Mouse (Mus musculus) limb, embryonic 14.5 days (tissue): ENCODE measurements around the gene Cenpn. TPM values are rescaled to one million over a fixed set of nuclear protein-coding genes. Genes with fewer than 3 reads are reported as not detected.

Source experiments
- ATAC-seq: fragments of 200-750 bp; cut with Nextera tagmentation; 2 replicates; pipeline ENCODE4 v1.8.0; 2017; ENCODE audit warnings: low read depth, moderate number of reproducible peaks, moderate TSS enrichment; ENCODE audit not compliant: low FRiP score
- DNase-seq: peaks from one replicate; pipeline ENCODE4 v3.0.0-alpha.2; 2015; ENCODE audit warnings: low spot score
- H3K27ac ChIP-seq: fragments of 300-500 bp; sonication (generic); replicated peaks from 2 replicates; pipeline ENCODE4 v1.5.1; 2014; ENCODE audit warnings: low read depth, mild to moderate bottlenecking, low read length, moderate library complexity, mixed read lengths
- H3K27me3 ChIP-seq: fragments of 300-500 bp; sonication (generic); 2 replicates; pipeline ENCODE4 v1.6.1; 2014; ENCODE audit warnings: low read length, mixed read lengths; ENCODE audit not compliant: control insufficient read depth, insufficient read depth
- H3K36me3 ChIP-seq: fragments of 300-500 bp; sonication (generic); 2 replicates; pipeline ENCODE4 v1.6.1; 2014; ENCODE audit warnings: mild to moderate bottlenecking, low read length, moderate library complexity, mixed read lengths; ENCODE audit not compliant: control insufficient read depth, insufficient read depth
- H3K4me1 ChIP-seq: fragments of 300-500 bp; sonication (generic); 2 replicates; pipeline ENCODE4 v1.6.1; 2014; ENCODE audit warnings: antibody characterized with exemption, low read length, mixed read lengths; ENCODE audit not compliant: control insufficient read depth, insufficient read depth
- H3K4me2 ChIP-seq: fragments of 300-500 bp; sonication (generic); replicated peaks from 2 replicates; pipeline ENCODE4 v1.6.1; 2014; ENCODE audit warnings: low read depth, mild to moderate bottlenecking, low read length, moderate library complexity; ENCODE audit not compliant: severe bottlenecking
- H3K4me3 ChIP-seq: fragments of 300-500 bp; sonication (generic); replicated peaks from 2 replicates; pipeline ENCODE4 v1.5.1; 2014; ENCODE audit warnings: low read length
- H3K9ac ChIP-seq: fragments of 300-500 bp; sonication (generic); 2 replicates; pipeline ENCODE4 v1.6.1; 2014; ENCODE audit warnings: mild to moderate bottlenecking, low read depth, low read length, moderate library complexity; ENCODE audit not compliant: severe bottlenecking
- H3K9me3 ChIP-seq: fragments of 300-500 bp; sonication (generic); 2 replicates; pipeline ENCODE4 v1.6.1; 2016; ENCODE audit warnings: low read length; ENCODE audit not compliant: control insufficient read depth
- POLR2A ChIP-seq: fragments of 200-500 bp; IDR thresholded peaks from 2 replicates; pipeline ENCODE4 v1.8.0; 2012; ENCODE audit warnings: inconsistent platforms, mild to moderate bottlenecking, moderate library complexity, borderline replicate concordance; ENCODE audit not compliant: insufficient read depth, insufficient read length; ENCODE audit errors: extremely low read depth
- WGBS: fragments of 180-500 bp; shearing (Covaris S2); extraction: QIAGEN DNeasy Blood & Tissue Kit; methylation state at CpG from one replicate; pipeline ENCODE4 v1.1.7; 2014; 5-methylcytosine and 5-hydroxymethylcytosine counted together
- polyA plus RNA-seq, 2 experiments: library from polyadenylated mRNA; depleted of rRNA in 1 of 2; stranded (reverse) in 1 of 2; unstranded in 1 of 2; fragments of >200 nt; fragmentation: Nextera tagmentation in 1 of 2; extraction: Ambion mirVana in 1 of 2; gene quantifications; 2 replicates each; pipeline versions ENCODE4 v1.2.1 to v1.2.3; 2012 to 2014

The Cenpn gene
- polyA plus RNA-seq, 2 experiments: 31.3 to 39.7 TPM

- peak overlapping the region; percentile 77 for H3K9ac ChIP-seq
- 0 out of 2 replicates have a peak overlapping the region, but pooled peaks have one; percentile 64 for H3K27ac ChIP-seq
- H3K4me2 ChIP-seq: peak overlapping the region; percentile 73
- ATAC-seq (no peak), DNase-seq (no peak)
- H3K36me3 ChIP-seq: peaks cover 12% of the 10 kb centered on the region; the same call in 1 of the 2 replicates
- no peak for TF ChIP-seq POLR2A
- 21% methylated on average over 17 of the region's 17 CpGs for WGBS
- H3K4me1 ChIP-seq: peaks cover 4% of the 10 kb centered on the region
- no peaks in the 10 kb centered on the region for H3K27me3 ChIP-seq
- peak overlapping the region; percentile 74 for H3K4me3 ChIP-seq
- no peaks in the 10 kb centered on the region for H3K9me3 ChIP-seq
These were observed 679 bp downstream of the Cenpn start for GRCm38 (mm10) chr8:116922060-116922757.

DNA sequence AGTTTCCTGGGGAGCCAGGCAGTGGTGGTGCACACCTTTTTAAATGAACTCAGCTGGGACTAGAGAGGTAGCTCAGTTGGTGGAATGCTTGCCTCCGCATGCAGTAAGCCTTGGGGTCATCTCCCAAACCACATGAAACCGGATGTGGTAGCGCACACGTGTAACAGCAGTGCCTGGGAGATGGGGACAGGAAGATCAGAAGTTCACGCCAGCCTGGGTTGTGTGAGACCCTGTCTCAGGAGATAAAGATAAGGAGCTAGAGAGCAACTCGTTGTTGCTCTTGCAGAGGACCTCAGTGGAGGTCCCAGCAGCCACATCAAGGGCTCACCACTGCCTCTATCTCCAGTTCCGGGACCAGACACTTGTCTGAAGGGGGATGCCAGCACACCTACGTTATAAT lies 2.0 kb downstream of the Cenpn start:
- whole genome bisulfite sequencing: 91% methylated on average over 8 of the region's 8 CpGs
- Histone ChIP-seq H3K4me1 (peaks cover 4% of the 10 kb centered on the region), H3K36me3 (peaks cover 17% of the 10 kb centered on the region), H3K27me3 (no peaks in the 10 kb centered on the region), H3K9ac (no peak overlapping the region), H3K4me2 (no peak overlapping the region), H3K9me3 (no peaks in the 10 kb centered on the region), H3K27ac (no peak overlapping the region), H3K4me3 (no peak overlapping the region)
- TF ChIP-seq POLR2A: no peak
- no peak for ATAC-seq
- DNase-seq: no peak

GRCm38 (mm10) chr8:116927880-116928279 lies 6.3 kb downstream of the Cenpn start:
- H3K4me1 ChIP-seq: no peaks in the 10 kb centered on the region
- no peak overlapping the region for H3K4me2 ChIP-seq
- no peak for ATAC-seq
- no peak overlapping the region for H3K9ac ChIP-seq
- 82% methylated on average over 9 of the region's 9 CpGs for WGBS
- no peaks in the 10 kb centered on the region for H3K27me3 ChIP-seq
- H3K36me3 ChIP-seq: peaks cover 38% of the 10 kb centered on the region
- H3K27ac ChIP-seq: no peak overlapping the region
- no peaks in the 10 kb centered on the region for H3K9me3 ChIP-seq
- no peak for TF ChIP-seq POLR2A
- DNase-seq: no peak
- H3K4me3 ChIP-seq: no peak overlapping the region

- no peak for ATAC-seq
- no peak overlapping the region for H3K4me2 ChIP-seq
- no peak overlapping the region for H3K27ac ChIP-seq
- H3K9ac ChIP-seq: no peak overlapping the region
- H3K36me3 ChIP-seq: peaks cover 44% of the 10 kb centered on the region
- H3K4me3 ChIP-seq: no peak overlapping the region
- H3K9me3 ChIP-seq: no peaks in the 10 kb centered on the region
- no peaks in the 10 kb centered on the region for H3K27me3 ChIP-seq
- no peak for TF ChIP-seq POLR2A
- H3K4me1 ChIP-seq: no peaks in the 10 kb centered on the region
- 88% methylated on average over 5 of the region's 5 CpGs for WGBS
- no peak for DNase-seq
These were observed 7.1 kb downstream of the Cenpn start for GRCm38 (mm10) chr8:116928588-116928987.

- WGBS: 95% methylated on average over 4 of the region's 4 CpGs
- Histone ChIP-seq H3K36me3 (peaks cover 67% of the 10 kb centered on the region), H3K4me2 (no peak overlapping the region), H3K4me1 (no peaks in the 10 kb centered on the region), H3K27ac (no peak overlapping the region), H3K9me3 (no peaks in the 10 kb centered on the region), H3K4me3 (no peak overlapping the region), H3K9ac (no peak overlapping the region), H3K27me3 (no peaks in the 10 kb centered on the region)
- ATAC-seq (no peak), DNase-seq (no peak)
- TF ChIP-seq POLR2A: no peak
These were observed 13.4 kb downstream of the Cenpn start for GRCm38 (mm10) chr8:116934976-116935375.

DNA sequence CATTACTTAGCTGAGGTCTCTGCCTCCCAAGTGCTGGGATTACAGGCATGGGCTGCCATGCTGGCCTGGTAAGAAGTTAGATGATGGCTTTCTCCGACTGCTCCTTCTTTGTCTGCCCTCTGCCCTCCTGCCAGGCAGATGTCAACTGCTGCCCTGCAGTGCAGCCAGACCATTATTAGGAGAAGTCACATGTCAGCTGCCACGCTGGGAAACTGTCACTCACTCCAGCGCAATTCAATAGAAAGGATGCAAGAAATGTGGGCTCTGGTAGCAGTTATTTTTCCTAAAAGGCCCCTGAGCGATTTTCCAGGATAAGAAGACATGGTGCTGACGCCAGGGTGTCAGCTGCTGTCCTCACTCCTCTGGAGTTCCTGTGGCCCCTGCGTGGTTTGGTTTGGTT lies 14.0 kb downstream of the Cenpn start:
- no peaks in the 10 kb centered on the region for H3K4me1 ChIP-seq
- H3K27me3 ChIP-seq: no peaks in the 10 kb centered on the region
- H3K36me3 ChIP-seq: peaks cover 67% of the 10 kb centered on the region
- H3K9ac ChIP-seq: no peak overlapping the region
- no peak overlapping the region for H3K4me3 ChIP-seq
- DNase-seq: no peak
- WGBS: 85% methylated on average over 6 of the region's 6 CpGs
- ATAC-seq: no peak
- no peaks in the 10 kb centered on the region for H3K9me3 ChIP-seq
- no peak overlapping the region for H3K27ac ChIP-seq
- TF ChIP-seq POLR2A: no peak
- H3K4me2 ChIP-seq: no peak overlapping the region
